Mouse (Mus musculus): ENCODE results near the gene Elp4.

The Elp4 gene

DNA sequence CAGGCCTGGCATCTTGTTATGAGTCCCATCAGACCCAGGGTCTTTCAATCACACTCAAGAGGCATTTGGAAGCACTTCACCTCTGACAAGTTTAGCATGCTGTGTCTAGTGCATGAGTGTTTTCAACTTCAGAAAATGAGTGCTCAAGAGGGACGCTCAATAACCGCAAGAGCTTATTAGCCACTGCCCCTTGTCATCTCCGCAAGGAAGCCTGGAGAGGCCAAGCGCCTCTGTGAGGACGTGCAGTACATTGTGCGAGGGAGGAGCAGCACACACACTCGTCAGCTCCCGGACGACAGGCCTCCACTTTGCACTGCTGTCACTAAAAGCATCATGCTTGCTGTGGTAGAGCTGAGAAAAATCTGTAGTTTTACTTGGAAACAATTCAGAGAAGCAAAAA is 177.7 kb downstream of the Elp4 start:
- DNase-seq (ENCODE audit: low spot score in 2 of 2), result no peak

DNA sequence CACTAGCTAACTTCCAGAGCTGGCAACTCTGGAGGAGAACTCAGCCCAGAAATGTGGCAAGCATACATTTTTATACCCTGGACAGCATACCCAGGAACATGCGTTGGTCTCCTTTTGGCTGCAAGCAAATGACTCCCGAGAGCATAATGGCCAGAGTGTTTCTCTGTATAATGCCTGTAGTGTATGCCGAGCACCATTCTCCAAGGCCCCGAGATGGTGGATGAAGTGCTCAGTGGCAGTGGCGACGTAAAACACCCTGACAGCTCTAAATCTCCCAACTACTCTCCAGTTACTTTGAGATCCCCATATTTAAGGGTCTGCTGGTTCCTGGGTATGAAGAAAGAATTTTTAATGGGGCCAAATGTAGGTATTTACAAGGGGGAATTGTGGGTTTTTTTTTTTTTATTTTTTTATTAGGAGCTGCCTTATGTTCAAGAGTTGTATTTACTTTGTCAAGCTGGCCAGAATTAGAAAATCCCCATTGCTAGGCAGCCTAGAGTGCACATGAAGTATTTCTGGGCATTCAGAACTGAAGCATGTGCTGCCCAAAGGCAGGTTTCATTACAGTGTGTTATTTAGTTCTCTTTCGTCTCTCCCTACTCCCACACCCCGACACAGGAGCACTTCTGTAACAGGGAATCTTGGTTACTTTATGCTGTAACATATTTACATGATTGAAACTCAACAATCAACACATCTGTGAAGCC is 188.8 kb downstream of the Elp4 start:
- no peak for DNase-seq (ENCODE audit: low spot score in 2 of 2)

DNA sequence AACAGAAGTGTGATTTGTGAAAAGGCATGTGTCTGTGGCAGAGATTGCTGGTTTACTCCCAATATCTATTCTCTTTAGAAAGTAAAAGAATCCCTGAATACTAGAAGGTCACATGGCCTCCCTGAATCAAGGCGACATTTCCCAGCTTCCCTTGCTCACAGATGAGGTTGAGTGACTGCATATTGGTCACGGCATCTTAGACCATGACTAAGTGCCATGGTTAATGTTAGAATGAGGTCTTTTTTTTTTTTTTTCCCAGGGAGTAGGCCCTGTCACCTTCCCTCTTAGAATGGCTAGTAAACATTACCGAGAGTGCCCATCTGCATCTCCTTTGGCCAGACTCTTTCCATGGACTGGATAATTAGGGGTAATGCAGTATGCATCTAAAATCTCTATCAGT is 193.9 kb downstream of the Elp4 start:
- DNase-seq (ENCODE audit: low spot score in 2 of 2), result no peak

DNA sequence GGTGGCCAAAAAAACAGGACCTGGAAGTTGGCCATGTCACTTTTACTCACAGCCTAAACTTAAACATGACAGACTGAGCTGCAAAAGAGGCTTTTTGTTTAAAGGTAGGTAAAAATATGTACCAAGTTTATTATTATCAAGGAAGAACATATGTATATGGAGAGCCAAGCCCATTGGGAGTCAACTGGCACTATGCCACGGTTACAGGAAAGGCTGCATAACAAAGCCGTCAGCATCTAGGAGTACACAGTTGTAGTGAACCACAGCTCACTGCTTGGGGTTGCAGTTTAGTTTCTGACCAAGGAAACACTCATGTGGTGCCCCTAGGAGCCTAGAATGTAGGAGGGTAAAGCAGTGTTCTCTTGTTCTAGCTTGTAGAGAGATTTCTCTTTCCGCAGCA is 195.2 kb downstream of the Elp4 start:
- no peak for DNase-seq (ENCODE audit: low spot score in 2 of 2)

DNA sequence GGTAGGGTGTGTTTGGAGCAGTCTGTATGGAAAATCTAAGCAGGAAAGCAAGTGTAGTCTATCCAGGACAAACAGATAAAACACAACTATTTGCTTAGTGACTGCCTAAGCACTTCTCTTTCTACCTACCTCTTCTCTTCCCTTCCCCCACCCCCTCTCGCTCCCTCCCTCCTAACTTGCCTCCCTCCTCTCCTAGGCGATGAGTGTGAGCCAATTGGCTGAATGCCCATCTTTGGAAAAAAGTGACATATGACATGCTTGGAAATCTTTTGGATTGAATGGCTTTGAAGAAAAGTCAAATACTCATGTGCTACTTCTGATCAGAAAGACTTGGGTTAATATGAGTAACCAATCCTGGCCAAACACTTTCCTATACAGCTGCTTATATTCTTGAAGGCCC is 199.0 kb downstream of the Elp4 start:
- DNase-seq (ENCODE audit: low spot score in 2 of 2), result no peak

DNA sequence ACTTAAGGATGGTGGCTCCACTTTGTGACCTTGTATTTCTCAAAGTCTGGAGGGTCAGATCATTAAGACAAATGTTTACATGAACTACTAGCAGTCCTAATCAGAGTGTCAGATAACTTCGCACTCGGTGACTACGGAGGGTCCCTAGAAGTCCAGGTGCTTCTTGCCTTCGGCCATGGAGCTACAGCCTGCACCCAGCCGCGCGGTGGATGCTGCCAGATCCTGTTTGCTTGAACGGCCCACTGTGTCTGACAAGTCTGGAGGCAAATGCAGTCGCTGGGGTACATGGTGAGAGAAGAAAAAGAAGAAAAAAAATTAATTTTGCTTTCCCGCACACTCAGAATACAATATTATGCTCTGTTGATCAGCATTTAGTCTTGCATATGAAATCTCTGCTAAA is 201.8 kb downstream of the Elp4 start:
- no peak for DNase-seq (ENCODE audit: low spot score in 2 of 2)

DNA sequence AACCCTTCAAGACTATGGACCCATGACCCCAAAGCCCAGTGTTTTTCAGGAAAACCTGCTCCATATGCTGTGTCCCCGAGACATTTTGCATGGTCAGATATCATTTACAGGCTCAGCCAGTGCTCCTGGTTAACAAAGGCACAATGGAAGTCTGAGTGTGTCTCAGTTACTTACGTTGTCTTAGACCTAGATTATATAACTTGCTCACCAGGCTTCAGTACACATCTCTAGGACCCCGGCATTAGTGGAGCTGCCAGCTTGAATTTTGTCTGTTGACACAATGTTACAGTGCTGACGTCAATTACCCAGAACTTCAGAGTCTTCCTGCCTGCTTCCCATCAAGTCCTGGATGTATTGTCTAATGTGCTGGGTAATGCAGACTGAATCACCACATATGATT is 202.6 kb downstream of the Elp4 start:
- no peak for DNase-seq (ENCODE audit: low spot score in 2 of 2)

DNA sequence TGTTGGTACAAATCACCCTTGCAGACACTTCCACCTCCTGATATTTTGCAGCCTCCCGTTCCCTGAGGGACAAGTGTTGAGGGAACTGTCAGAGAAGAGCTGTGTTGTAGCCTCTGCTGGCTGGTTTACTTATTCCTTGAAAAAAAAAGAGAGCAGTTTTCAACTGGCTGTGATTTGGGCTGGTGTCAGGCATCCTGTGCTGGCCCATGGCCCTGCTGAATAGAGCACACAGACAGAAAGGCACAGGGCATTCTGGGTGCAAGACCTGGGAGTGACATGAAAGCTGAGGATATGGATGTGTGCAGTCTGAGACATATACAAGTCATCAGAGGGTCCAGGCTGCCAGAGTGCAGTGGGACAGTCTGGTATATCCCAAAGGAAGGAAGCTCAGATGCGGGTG is 205.7 kb downstream of the Elp4 start:
- DNase-seq (ENCODE audit: low spot score in 2 of 2), result no peak

DNA sequence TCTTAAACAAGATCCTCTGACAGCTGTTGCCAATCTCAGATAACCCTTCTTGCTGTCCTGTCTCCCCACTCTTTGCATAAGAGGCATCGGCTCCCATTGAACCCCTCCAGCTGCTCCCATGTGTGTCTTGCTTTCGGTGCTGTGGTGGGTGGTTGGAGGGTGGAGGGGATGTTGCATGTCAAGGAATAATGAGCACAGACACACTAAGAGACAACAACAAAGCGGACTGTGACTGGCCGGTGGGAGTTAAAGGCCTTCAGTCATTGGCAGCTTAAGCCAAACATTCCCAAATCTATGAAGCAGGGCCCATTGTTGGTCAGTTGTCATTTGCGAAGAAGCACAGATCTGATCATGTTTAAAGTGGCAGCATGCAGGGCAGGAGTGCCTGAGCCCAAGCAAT is 206.6 kb downstream of the Elp4 start:
- no peak for DNase-seq (ENCODE audit: low spot score in 2 of 2)

DNA sequence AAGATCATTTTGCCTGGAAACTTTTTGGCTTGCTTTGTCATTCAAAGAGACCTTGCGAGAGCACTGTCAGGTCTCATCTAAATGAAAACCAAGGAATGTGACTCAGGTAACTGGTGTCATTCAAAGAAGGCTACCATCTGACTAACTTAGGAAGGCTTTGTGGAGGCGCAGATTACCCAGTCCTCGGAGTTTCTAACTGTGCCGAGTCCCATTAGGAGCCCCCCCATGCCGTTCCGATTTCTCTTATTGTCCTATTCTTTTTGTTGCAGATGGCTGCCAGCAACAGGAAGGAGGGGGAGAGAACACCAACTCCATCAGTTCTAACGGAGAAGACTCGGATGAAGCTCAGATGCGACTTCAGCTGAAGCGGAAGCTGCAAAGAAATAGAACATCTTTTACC is 213.1 kb downstream of the Elp4 start:
- DNase-seq (ENCODE audit: low spot score in 2 of 2), result no peak

DNA sequence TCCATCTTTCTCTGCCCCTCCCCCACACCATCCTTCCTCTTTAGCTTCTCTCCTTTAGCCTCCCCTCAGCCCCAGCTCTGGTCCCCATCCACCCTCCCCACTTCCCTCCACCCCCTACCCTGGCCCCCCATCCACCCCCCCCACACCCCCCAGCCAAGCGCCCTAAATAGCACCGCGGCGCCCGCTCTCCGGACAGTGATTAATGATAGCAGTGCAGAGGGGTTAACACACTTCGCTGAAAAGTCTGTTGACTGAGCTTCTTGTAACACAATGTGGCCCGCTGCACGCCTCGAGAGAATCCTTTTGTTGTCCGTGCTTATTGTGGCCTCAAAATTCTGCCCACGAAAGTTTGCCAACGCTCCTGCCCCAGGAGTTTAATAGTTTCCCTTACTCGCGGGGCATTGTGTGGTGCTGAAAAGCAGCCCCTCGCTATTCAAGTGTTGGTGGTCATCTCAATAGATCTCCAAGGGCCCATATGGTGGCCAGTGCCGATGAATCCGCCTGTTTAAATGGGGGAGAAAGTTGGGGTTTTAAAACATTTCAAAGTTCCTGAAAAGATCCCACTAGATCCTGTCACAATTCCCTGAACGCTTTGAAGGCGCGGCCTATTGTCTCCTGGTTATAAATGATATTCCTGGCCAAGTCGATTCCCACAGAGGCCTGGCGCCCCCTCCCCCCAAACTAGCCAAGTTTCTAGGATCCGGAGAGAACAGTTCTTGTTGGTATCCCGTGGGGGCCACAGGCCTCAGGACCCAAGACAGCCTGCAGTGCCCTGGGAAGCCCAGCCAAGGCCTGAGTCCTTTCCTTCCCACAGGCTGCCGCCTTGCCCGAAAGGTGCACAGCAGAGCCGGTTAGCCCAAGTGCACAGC is 214.4 kb downstream of the Elp4 start:
- DNase-seq (ENCODE audit: low spot score in 2 of 2), result no peak

DNA sequence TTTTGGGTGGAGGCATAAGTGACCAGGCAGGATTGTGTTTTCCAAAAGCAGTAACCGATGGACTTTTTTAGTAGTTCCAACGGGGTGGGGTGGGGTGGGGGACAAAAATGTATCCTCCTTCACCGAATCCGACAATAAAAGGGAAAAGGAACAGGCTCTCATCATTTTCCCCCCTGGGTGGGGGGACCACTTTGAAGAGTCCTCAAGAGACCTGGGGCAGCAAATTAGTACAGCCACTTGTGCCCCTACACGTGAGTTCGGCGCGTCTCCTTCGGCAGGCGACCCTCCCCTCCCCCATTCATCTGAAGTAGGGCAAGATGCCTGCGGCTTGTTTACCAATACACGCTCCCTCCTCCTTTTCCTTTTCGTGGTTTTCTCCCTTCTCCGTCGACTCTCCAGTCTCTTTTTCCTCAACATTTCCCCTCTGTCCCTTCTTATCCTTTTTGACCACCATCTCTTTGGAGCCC is 215.0 kb downstream of the Elp4 start:
- DNase-seq (ENCODE audit: low spot score in 2 of 2), result no peak

DNA sequence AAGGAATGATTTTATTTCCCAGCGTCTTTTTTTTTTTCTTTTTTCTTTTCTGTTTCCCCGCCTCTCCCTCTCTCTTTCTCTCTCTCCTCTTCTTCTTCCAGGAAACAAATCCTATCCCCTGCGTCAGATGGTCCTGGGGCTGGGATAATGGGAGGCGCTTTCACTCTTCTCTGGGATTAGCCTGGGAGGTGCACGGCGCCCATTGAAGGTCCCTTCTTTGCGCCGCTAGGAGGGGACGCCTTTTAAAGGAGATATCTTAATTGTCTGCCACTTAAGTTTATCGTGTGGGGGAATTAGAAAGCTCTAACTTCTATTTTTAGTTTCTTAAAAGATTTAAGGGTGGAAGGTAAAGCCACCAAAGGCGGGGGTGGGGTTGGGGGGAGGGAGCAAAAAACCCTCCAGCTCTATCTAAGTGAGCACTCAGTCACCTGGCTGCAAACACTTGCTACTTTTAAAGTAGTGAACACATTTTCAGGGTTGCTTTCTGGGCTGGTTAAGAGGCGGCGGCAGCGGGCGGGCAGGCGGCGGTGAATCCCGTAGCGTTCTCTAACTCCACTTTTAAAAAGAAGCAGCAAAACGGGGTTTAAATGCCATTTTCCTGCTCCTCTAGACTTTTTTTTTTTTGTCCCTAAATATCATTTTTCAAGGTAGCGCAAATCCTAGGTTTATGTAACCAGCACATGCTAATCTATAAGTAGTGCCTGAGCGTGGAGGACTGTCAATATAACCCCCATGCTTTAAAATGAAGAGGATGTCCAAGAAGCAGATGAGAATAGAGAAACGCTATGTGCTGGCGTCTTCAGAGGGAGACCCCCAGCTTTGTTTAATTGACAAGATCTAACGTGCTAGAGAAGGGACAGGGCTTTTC is 215.7 kb downstream of the Elp4 start:
- DNase-seq (ENCODE audit: low spot score in 2 of 2), result no peak

DNA sequence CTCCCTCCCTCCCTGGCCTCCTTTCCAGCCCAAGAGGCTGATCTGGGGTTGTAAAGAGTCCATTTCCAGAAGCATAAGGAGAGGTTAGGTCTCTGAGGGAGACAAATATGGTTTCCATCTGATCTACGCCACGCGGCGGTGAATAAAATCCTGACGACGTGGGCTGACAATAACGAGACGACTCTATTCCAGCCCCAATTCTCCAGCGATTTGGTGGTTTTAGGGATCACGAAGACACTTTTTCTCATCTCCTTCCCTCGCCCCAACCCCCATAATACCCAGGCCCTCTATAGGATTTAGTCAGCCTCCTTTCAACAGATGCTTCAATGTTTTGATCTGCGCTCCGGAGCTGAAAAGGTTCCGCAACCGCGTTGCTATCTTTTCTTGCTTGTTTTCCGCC is 216.4 kb downstream of the Elp4 start:
- no peak for DNase-seq (ENCODE audit: low spot score in 2 of 2)

DNA sequence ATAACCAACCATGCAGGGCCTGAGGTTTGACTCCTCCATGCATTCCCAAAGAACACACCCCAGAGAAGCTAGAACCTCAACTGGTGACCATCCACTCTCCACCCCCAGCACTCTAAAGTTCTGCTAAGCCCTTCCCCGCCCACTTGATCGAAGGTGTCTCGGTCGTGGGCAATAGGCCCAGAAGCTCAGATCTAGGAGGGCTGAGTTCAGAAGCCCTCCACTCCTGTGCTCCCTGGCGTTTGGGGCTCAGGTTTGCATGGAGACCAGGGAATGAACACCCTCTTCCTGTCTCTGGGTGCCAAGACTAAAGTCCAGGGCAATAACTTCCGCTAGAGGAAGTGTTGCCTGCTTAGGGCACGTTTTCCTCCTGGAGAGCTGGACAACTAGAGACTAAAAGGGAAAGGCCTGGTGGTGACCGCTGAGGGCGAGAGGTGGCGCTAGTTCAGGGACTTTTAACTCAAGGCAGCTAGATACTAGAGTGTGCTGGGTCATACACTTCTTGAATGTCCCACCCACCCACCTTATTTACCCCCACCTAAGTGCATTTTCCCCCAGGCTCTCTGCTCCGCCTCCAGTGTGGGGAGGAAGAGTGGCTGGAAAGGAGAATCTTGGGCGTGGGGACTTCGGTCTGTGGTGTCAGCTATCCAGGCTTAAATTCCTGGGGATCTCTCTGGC is 216.9 kb downstream of the Elp4 start:
- DNase-seq (ENCODE audit: low spot score in 2 of 2), result no peak

DNA sequence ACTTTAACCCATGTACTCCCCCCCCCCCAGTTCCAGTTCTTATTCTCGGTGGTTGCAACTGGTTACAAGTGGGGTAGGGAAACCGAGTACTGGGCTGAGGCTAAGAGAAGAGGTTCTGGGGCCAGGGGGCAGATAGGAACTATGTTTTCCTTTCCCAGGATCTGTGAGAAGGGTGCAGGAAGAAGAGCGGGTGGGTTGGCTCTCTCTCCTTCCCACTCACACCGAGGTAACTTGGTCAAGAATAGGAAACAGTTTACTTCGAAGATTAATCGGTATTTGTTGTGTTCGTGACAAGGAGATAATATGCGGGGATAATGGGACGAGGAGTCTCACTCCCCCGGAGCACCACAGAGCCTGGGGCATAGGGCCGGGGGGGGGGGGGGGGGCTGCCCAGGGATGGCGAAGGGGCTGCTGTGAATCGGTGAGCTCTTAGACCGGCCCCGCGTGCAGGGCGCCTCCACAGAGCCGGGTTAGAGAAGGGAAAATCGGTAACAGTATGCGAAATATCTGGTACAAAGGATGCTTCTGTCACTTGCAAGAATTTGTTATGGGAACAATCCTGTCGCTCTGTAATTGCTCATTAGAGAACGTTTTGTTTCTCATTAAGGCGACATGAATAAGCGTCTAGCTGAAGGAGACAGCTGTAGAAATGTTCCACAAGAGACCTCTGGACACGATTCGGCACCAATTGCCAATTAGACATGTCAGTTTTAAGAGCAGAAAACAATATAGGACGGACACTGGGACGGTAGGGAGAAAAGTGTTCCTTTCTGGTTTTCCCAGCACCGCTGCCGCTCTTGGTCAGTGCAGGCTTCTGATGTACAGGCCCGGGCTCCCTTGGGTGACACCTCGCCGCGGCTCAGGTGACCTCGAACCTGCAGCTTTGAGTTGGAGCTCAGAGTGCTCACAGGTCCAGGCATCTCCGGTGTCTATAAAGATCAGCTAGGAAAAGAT is 217.7 kb downstream of the Elp4 start:
- DNase-seq (ENCODE audit: low spot score in 2 of 2), result no peak

DNA sequence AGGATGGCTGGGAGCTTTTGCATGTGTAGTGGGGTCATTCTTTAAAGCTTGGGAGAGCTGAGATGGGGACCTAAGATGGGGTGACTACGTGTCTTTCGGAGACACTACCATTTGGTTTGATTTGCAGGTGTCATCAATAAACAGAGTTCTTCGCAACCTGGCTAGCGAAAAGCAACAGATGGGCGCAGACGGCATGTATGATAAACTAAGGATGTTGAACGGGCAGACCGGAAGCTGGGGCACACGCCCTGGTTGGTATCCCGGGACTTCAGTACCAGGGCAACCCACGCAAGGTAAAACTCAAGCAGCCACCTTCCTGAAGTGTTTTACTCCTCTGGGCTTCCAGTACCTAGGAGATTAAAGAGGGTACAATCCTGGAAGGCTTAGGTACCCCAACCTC is 218.7 kb downstream of the Elp4 start:
- DNase-seq (ENCODE audit: low spot score in 2 of 2), result no peak

DNA sequence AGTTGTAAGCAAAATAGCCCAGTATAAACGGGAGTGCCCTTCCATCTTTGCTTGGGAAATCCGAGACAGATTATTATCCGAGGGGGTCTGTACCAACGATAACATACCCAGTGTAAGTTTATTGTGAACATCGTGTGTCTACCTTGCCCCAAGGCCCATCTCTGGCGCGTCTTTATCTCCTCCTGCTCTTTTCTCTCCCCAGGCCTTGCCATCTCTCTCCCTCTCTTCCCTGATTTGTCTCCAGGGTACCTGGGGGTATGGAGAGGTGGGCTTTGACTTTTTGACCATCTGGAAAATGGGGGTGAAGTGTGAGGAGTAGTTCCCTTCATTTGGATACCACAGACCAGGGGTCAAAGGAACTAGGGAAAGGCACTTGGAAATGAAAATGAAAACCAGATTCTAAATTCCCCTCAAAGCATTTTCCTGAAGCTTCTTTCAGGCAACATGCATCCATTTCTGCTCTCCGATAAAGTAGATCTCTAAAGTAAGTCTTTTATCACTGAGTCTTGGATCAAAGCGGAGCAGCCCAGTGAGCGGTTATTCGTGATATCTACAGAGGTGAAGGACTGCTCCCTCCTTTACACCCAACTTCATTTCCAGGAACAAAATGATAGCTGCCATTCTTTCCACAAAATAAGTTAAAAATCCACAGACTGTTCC is 219.2 kb downstream of the Elp4 start:
- DNase-seq (ENCODE audit: low spot score in 2 of 2), result no peak

DNA sequence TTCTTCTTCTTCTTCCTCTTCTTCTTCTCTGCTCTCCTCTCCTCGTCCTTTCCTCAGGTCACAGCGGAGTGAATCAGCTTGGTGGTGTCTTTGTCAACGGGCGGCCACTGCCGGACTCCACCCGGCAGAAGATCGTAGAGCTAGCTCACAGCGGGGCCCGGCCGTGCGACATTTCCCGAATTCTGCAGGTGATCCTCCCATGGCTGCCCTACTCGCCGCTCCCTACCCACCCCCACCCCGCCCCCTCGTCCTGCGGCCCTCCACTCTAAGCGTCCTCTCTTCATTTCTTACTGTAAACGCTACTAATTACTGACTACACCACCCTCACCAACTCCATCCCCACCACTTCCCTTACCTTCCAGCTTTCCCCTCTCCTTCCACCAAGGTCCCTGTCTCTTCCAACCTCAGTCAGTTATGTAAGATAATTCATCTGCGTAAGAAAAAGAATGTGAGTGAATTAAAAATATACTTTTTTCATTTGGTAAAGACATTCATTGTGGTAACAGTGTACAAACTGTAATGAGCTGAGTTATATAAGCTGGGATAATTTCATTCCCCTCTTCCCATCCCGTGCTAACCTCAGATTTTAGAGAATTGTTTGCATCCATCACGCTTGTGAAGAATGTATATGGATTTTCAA is 220.5 kb downstream of the Elp4 start:
- DNase-seq (ENCODE audit: low spot score in 2 of 2), result no peak
